Mouse (Mus musculus) ovary, postnatal 36 days (tissue): ENCODE data around the gene Depdc1b.

Experiments
- DNase-seq: peaks from one replicate; pipeline ENCODE4 v3.0.0; 2022; ENCODE audit warnings: low spot score, mixed read lengths

The Depdc1b gene

DNA sequence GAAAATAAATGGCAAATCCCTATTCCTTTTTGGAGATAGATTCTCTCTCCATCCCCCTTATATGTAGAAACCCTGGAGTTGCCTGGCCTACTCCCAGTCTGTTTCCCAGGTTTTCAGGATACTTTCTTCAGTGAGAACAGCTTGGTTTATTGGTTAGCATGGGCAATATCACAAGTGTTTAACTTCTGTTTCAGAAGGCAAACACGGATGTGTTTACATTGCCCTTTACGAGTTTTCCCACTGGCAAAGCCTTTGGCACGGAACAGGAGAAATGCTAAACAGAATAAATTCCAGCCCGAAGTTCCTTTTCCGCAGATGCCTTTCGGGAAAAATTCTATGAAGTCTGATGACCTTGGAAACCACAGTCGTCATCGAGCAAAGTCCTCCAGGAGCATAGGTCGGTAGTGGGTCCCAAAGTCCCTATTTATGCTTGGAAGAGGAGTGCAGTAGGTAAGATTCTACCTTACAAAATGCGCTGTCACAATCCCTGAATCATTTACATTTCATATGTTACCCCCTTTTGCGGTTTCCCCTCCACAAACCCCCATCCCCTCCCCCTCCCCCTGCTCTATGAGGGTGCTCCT is 132.3 kb downstream of the Depdc1b start:
- no peak for DNase-seq

DNA sequence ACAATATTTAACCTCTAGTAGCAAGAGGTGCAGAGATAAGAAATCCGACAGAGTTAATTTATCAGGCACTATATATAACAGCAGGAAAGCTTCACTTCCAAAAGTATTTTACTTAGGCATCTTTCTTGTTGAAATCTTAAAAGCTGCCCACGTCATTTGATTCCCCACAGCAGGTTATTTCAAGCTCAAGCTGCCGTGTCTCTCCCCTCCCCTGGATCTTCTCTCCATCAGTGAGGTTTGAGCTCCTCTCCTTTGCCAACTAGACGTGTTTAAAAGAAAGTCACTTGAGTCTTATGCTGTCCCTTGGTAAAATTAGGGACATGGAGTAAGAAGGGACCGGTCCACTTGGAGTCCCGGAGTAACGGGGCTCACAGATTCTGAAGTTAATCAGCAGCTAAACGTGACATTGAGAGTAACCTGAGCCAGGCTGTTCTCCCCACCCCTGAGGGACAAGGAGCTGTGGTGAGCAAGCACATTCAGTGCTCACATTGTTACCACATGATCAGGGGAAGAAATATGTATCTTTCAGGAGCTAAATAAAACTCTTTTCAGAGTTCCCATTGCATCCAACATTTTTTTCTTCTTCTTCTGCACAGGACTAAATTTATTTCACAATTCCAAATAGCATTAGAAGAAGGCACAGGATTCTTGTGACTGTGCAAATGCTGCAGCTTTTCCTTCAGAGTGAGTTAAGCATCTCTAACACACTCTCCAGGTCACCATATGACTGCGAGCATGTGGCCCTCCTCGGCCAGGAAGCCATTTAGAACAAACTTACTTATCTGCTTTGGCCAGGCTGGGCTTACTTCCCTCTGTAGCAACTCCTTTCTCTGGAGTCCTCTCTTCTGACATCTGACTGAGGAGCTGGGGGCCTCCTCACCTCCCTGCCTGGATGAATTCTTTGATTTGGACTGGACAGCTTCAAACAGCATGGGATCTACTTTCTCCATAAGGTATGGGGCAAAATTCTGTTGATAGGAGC is 133.3 kb downstream of the Depdc1b start, which contains the start of gene Pde4d:
Gene Pde4d (plus strand): TSS at position 833 of the 982 bp plus-strand sequence.
- no peak for DNase-seq

DNA sequence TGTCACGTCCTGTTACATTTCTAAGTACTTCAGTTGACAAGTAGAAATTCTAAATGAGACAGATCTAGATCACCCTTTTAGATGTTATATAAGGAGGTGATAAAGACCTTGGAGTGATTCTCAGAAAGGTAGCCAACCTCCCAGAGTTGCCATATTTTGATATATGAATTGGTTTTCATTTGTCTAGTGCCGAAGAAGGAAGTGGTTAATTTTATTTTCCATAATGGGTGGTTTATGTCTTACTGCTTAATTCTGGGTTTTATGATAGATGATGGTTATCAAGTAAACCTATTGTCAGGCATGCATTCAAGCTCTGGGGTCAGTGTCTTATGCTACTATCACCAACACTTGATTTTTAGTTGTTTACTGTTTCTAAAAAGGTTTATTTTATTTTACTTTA is 135.0 kb downstream of the Depdc1b start:
- no peak for DNase-seq

DNA sequence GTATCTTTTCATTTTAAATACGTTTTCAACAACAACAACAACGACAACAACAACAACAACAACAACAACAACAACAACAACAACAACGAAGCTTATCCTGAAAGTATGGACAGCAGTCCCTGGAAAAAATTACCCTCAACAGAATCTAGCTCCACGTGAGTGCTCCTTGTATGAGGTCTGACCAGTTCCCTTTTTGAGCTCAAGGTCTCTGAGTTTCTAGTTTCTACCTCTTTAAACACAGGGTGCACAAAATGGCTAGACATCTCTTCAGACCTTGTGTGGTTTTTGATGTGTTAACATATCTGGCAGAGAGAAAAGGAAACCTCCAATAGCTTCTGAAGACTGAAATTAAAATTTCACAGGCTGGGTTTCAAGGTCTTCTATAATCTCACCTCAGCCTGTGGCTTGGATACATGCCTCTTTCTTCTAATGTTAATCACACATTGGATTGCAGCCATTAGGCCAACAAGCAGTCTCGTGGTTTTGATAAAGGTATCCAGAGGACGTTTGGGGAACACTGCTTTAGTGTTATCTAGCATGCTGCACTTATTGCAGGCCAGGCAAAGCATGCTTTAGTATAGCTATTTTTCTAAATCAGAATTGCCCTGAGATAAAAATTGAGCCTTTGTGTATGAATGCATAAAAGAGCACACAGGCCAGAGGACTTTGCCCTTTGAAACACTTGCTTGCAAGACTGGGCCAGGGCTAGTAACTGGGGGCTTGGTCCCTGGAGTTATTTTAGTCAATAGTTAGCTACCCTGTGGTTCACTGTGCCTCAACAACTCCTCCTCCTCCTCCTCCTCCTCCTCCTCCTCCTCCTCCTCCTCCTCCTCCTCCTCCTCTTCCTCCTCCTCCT is 137.2 kb downstream of the Depdc1b start:
- DNase-seq: no peak
